Mouse (Mus musculus): ENCODE results near the gene Shld2.
"Not testable (repeated sequence)": the region's sequence is repeated elsewhere in the genome, so short reads cannot be mapped to it uniquely, and the experiment has no call there.

The Shld2 gene

GRCm38 (mm10) chr14:34279726-34280125, 30.6 kb downstream of the Shld2 start:
- no peak for DNase-seq

- DNase-seq = no peak
These were observed 35.1 kb downstream of the Shld2 start for GRCm38 (mm10) chr14:34275225-34275624.

GRCm38 (mm10) chr14:34274141-34274540, 36.2 kb downstream of the Shld2 start:
- no peak for DNase-seq

DNA sequence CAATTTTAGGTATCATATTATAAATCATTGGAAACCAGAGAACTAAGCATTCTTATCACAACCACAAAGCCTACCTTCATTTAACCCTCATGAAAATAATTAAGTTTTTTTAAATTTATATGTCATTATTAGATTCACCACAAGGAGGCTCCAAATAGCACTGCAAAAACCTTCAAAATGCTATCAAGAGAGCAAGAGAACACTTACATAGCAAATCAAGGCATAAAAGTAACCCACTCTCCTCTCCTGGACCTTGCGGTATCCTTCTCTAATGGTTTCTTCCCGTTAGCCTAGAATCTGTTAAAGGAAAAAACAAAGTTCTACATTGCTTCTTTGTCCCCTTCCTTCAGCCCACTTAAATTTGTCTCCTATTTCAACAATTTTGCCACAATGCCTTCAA, 37.0 kb downstream of the Shld2 start:
- no peak for DNase-seq

- DNase-seq = no peak
These were observed 42.2 kb downstream of the Shld2 start for GRCm38 (mm10) chr14:34268046-34268445.

DNA sequence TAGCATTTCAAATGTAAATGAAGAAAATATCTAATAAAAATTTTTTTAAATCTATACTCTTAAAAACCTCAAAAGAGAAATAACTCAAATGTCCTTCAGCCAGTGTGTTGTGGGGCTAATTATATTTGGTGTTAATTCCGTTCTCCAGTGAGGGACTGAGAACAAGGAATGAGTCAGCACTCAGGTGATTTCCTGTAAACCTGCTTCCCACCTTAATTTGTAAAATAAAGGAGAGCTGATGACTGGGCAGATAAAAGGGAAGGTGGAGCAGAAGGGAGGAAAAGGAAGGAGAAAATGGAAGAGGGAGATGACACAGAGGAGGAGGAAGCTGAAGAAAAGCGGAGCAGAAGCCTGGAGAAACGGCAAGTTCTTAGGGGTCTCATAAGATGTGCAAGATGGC, 51.8 kb downstream of the Shld2 start:
- DNase-seq = not testable (repeated sequence)

DNA sequence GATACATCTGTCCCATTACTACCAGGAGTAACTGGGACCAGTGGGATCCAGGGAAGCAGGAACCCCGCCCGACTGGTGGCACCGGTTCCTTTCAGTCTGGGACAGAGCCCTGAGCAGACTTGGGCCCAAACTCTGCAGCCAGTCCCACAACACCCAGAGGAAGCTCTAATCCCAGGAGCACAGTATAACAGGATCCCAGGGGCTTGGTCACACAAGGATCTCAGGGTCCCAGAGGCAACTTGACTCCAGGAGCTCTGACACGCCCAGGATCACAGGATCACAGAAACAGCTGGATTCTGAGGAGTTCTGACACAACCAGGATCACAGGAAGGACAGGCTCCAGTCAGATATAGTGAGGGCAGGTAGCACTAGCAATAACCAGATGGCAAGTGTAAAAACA, 57.0 kb downstream of the Shld2 start:
- DNase-seq = no peak

- no peak for DNase-seq
These were observed 57.7 kb downstream of the Shld2 start for GRCm38 (mm10) chr14:34252470-34253145.

DNA sequence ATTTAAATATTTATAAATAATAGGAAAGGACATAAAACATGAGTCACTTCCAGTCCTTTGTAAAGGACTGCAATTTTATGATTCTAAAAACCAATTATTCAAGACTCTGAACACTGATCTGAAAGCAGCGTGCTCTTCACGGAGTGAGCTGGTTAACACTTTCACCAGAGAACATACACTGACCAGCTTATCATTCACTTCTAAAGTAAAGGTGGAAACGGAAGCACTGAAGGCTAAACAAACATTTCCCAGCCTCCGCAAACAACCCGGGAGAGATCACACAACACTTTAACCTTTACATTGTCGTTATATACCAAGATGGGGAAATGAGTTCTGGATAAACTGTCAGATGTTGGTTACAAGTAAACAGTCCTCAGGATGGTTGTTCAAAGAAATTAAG, 69.6 kb downstream of the Shld2 start:
- DNase-seq = no peak

DNA sequence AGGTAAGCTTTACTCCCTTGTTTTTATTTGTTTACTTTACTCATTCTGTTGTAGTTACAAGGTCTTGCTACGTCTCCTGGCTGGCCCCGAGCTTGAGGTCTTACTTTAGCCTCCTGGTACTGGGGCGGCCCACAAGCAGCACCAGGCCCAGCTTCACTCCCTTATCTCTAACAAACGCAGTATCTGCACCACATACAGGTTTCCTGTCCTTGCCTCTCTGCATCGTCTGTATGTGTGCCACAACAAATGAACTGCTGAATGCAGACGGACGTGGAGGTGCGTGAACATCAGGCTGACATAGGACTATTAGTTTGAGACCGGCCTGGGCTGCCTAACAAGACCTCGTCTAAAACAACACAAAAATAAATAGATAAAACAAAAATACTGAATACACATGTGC, 70.0 kb downstream of the Shld2 start:
- no peak for DNase-seq

DNA sequence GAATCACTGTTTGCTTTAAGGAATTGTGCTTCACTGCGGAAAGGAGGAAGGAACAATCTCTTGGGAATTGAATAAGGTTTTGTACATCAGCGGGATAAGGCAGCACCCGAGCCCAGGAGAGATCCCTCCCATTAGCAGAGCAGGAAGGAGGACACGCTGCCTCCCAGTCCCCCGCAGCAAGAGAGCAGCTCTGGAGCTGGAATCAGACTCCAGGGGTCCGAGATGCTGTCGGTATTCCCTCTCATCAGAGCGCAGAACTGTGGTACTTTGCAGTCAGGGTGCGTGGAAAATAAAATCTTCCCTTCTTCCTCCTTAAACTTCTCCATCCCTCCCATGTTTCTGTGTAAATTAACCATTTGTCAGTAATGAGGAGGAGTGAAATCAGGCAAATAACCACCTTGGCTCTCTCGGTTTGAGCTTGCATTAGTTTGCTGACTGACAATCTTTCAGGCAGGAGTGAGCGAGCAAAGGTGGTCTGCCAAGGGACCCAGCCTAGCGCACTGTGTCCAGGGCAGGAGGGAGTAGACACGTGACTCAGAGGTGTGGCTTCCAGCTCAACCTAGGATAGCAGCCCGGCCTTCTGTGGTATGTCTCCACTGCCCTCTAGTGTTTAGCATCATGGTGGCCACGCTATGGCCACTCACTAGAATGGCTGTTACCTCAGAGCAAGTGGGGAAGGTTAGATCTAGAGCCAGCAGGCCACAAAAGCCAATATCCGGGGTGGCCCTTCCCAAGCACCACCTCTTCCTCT, 75.5 kb downstream of the Shld2 start:
- DNase-seq = peak; percentile 19

DNA sequence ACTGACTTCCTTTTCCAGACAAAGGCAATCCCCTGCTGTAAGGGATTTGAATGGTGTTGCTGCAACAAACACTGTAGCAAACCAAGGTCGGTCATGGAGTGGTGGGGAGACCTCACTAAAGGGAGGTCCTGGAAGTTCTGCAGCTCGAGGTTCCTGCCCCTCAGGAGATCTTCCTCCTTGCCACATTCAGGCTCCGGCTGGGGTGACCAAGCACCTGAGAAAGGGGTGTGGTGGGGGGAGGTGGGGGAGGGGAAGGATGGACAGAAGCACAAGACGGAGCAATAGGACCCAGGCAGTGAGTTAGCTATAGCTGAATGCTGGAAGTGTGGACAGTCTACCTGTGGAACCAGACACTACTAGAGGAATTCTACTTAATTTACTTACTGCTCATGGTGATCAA, 76.4 kb downstream of the Shld2 start:
- no peak for DNase-seq

GRCm38 (mm10) chr14:34232866-34233680, 77.2 kb downstream of the Shld2 start:
- DNase-seq = no peak

GRCm38 (mm10) chr14:34232340-34232739, 78.0 kb downstream of the Shld2 start:
- no peak for DNase-seq

DNA sequence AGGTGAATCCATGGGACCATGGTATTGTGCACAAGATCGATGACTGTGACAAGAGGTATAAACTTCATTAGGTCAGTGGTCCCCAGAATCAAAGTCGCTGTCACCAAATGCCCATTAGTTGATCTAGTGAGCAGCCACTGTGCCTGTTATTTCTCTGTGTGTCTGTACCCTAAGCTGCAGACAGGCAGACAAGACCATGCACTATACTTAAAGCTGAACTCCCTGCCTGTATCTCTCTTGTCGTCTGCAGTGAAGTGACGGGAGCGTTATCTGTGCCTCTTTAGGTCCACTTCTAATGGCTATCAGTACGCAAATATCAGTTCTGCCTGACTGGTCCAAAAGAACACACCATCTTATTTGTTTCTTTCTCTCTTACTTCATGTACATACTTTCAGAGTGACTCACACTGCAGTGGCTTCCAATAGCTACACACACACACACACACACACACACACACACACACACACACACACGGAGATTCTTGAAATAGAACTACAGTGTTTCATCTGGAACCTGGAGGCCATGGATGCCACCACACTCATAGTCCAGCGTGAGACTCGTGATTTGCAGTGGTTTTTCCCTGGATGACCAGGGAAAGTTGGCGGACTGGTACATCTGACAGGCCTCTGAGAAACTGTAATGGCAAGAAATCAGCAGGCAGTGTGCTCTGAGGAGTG, 81.3 kb downstream of the Shld2 start:
- DNase-seq = no peak

DNA sequence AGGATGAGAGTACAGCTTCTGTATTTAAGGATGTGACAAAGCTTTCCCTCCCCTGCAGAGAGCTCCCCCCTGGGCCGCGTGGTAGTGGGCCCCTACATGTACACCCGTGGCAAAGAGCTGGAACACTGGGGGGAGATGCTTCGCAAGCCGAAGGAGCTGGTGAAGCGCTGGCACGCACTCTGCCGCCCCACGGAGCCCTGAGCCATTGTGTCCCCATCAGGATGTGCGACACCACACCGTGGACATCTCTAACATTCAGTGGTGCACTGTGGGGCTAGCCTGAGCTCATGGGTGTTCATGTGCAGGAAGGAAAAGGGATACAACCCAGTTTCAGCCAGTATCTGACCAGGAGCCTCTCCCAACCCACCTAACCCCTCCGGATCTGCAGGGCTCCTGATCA, 82.3 kb downstream of the Shld2 start:
- no peak for DNase-seq

GRCm38 (mm10) chr14:34226566-34226965, 83.7 kb downstream of the Shld2 start:
- no peak for DNase-seq

DNA sequence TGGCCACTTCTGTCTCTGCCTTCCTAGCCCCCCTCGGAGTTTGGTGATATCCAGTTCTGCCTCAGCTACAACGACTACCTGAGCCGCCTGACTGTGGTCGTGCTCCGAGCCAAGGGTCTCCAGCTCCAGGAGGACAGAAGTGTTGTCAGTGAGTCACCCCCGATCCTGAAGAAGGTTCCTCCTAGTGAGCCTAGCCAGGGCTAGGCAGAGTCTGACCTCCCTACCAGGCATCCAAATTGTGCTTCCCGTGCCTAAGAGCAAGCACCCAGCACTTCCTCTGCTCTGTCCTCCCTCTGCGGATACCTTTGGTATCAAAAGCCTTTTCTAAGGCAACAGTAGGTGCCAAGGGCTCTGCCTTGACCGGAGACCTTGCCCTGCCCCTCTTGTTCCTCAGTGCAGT, 84.3 kb downstream of the Shld2 start:
- DNase-seq = no peak

GRCm38 (mm10) chr14:34223362-34223898, 86.9 kb downstream of the Shld2 start:
- DNase-seq = no peak

DNA sequence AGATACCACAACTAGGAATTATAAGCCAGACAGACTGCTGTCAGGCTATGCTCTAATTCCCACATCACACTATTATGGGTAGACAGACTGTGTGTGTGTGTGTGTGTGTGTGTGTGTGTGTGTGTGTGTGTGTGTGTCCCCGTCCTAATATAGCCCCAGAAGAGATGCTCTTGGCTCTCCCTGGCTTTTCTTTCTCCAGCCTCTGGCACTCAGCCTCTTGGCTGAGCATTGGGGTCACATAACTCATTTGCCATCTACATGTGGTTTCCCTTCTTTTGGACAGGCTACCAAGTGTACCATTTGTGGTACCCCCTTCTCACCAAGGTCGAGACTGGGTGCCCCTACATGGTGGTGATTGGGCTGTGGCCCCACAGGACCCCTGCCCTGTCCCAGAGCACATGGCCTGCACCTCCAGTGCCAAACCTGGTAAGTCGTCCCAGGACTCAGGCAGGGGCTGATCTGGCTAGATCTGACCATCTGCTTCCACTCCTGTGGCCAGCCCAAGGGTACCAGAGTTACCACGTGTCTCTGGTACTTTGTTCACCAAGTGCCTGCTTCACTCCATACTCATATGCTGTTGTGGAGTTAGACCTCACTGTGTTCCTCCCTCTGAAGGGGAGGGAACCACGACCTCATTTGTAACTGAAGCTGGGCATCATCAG, 88.7 kb downstream of the Shld2 start:
- no peak for DNase-seq

DNA sequence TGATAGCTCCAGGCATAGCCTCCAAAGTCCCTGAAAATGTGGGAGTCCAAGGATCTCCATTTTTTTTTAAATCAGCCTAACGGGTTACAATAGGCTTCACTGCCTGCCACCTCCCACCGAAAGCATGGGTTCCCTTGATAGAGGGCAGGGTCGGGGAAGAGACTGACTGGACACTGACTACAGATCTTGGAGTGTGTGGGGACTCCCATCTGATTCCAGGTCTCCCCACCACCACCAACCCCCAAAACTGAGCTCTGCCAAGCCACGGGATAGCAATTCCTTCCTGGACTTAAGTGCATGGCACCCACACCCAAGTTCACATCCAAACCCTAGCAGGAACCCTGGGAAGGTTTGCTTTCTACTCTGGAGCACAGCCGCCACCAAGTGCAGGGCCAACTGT, 89.9 kb downstream of the Shld2 start:
- no peak for DNase-seq

DNA sequence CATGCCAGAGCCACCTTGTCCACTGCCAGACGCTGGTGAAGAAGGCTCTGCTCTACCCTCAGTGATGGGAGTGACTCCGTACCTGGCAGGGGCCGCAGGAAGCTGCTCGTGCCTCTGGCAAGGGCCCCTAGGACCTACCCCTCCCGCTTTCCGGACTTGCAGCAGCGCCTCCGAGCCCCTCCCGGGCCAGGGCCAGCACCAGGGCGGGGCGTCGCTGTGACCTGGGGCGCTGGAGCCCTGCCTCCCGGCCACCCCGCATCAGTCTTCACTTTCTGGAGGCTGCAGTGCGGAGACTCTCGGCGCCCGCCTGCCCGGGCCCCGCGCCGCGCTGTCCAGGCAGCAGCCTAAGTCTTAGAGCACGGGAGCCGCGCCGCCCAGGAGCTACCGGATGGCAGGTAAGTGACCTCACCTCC, 90.5 kb downstream of the Shld2 start:
- no peak for DNase-seq
